Mouse (Mus musculus) spleen, adult 2 months (tissue): Measurements from ENCODE around the gene Kif1c.

Experiments used
- CTCF ChIP-seq: fragments of 200-500 bp; IDR thresholded peaks from 2 replicates; pipeline ENCODE4 v1.5.1; 2011; ENCODE audit warnings: mild to moderate bottlenecking, inconsistent platforms; ENCODE audit not compliant: insufficient read depth, insufficient read length, insufficient replicate concordance; ENCODE audit errors: extremely low read depth
- POLR2A ChIP-seq: fragments of 200-500 bp; IDR thresholded peaks from 2 replicates; pipeline ENCODE4 v1.6.1; 2011; ENCODE audit warnings: low read depth, low read length, inconsistent platforms

DNA sequence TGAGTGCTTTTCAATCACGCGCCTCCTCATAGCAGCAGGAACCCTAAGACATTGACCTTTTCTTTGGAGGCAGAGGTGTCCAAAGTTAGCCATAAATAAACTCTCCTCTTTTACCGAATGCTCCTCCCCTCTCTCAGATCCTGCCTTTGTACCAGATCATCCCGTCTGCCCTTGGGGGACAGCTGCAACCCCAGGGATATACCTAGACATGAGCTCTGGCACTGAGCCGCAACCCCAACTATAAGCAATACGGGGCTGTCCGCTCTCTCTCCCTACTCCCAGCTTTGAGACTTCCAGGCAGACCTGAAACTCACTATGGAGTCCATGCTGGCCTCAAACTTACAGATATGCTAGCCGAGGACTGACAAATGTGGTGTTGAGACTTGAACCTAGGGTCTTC, 33.7 kb upstream of the Kif1c start:
- no peak for TF ChIP-seq POLR2A
- no peak for TF ChIP-seq CTCF
